Mouse (Mus musculus): ENCODE data around the gene Skint9. TPM values are rescaled to one million over a fixed set of nuclear protein-coding genes. Genes with fewer than 3 reads are reported as not detected.
"Not testable (repeated sequence)": the region's sequence is repeated elsewhere in the genome, so short reads cannot be mapped to it uniquely, and the experiment has no call there.

Gene Skint9
- total RNA-seq (2014; rRNA removed) (not detected in 2 replicates), polyA plus RNA-seq (2015; fragmentation: Nextera tagmentation; extraction: Ambion mirVana) (not detected in 2 replicates)

DNA sequence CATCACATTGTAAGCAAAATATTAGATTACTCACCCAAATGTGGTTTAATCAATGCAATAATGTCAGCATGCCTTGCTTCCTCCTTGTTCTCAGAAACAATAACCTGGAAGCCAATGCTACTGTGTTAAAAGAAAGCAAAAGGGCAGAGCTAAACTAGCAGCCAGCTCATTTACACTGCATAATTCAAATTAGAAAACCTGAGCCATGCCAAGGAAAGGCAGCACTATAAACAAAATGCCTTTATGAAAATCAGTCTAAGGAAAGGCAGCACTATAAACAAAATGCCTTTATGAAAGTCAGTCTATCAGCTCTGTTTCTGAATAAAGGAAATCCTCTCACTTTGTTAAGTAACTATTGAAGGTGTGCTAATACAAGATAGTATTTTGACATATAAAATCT lies at the start of gene Skint9:
Gene Skint9, minus strand, starts transcription at position 101 of the 400 bp plus-strand sequence.
- Histone ChIP-seq H3K27ac (ENCODE audit: low read depth, low read length) (no peak within 1 kb of the TSS), H3K9ac (no peak within 1 kb of the TSS), H3K4me1 (ENCODE audit: insufficient read depth) (no peaks in the 10 kb centered on the region), H3K4me2 (ENCODE audit: low read depth) (no peak within 1 kb of the TSS), H3K9me3 (ENCODE audit: low read length) (peaks cover 1% of the 10 kb centered on the region; the same call in 1 of the 2 replicates), H3K4me3 (ENCODE audit: low read depth, low read length) (no peak within 1 kb of the TSS), H3K27me3 (ENCODE audit: insufficient read depth, low read length) (no peaks in the 10 kb centered on the region), H3K36me3 (ENCODE audit: insufficient read depth) (no peaks in the 10 kb centered on the region)
- ATAC-seq: no peak
- TF ChIP-seq CTCF (IDR thresholded peaks at IDR 0.05; ENCODE audit: low read depth): no peak
- no peak for DNase-seq

DNA sequence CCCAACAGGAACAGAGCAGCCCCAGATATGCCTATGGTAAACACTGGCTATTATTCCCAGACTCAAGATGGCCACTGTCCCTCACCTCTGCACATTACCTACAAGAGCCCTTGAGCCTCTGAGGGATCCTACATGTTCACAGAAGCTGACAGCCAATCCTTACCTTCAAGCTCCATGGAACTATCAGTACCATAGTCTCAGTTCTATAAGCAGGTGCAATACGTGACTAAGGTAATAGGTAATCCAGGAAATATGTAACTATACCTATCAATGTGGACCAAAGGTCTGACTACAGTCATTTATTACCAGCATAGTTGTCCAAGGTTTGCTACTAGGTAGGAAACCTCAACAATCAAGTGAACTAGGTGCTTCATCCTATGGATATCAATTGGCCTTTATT lies 1.1 kb downstream of the Skint9 start:
- ATAC-seq (no peak), DNase-seq (no peak)
- no peaks in the 10 kb centered on the region for H3K27me3 ChIP-seq (ENCODE audit: insufficient read depth, low read length)
- no peak overlapping the region for H3K4me2 ChIP-seq (ENCODE audit: low read depth)
- H3K27ac ChIP-seq (ENCODE audit: low read depth, low read length): no peak overlapping the region
- no peaks in the 10 kb centered on the region for H3K4me1 ChIP-seq (ENCODE audit: insufficient read depth)
- H3K9me3 ChIP-seq (ENCODE audit: low read length): peaks cover 3% of the 10 kb centered on the region; the same call in 1 of the 2 replicates
- no peak overlapping the region for H3K9ac ChIP-seq
- 68% methylated on average over 1 of the region's 1 CpGs for WGBS
- TF ChIP-seq CTCF (IDR thresholded peaks at IDR 0.05; ENCODE audit: low read depth): no peak
- H3K36me3 ChIP-seq (ENCODE audit: insufficient read depth): no peaks in the 10 kb centered on the region
- no peak overlapping the region for H3K4me3 ChIP-seq (ENCODE audit: low read depth, low read length)

DNA sequence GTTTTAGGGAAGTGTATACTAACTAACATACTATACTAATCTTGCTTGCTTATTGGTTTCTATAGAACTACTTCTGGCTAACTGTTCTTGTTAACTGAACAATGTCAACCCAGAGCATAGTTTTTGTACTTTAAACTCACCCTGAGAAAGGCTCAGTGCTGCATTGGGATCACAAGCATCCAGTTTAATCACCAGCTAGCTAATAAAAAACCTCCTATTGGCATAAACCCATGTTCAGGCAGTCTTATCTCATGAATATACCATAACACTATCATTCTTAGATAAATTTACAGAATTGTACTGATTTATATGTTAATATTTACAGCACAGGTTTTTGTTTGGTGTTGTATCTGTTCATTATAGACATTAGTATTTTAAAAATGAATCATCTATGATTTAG lies 1.6 kb downstream of the Skint9 start:
- H3K27me3 ChIP-seq (ENCODE audit: insufficient read depth, low read length): no peaks in the 10 kb centered on the region
- no peak overlapping the region for H3K9ac ChIP-seq
- no peaks in the 10 kb centered on the region for H3K36me3 ChIP-seq (ENCODE audit: insufficient read depth)
- no peak overlapping the region for H3K27ac ChIP-seq (ENCODE audit: low read depth, low read length)
- no peak overlapping the region for H3K4me3 ChIP-seq (ENCODE audit: low read depth, low read length)
- H3K4me2 ChIP-seq (ENCODE audit: low read depth): no peak overlapping the region
- DNase-seq (no peak), ATAC-seq (no peak)
- TF ChIP-seq CTCF (IDR thresholded peaks at IDR 0.05; ENCODE audit: low read depth): no peak
- H3K9me3 ChIP-seq (ENCODE audit: low read length): peaks cover 3% of the 10 kb centered on the region; the same call in 1 of the 2 replicates
- H3K4me1 ChIP-seq (ENCODE audit: insufficient read depth): no peaks in the 10 kb centered on the region

DNA sequence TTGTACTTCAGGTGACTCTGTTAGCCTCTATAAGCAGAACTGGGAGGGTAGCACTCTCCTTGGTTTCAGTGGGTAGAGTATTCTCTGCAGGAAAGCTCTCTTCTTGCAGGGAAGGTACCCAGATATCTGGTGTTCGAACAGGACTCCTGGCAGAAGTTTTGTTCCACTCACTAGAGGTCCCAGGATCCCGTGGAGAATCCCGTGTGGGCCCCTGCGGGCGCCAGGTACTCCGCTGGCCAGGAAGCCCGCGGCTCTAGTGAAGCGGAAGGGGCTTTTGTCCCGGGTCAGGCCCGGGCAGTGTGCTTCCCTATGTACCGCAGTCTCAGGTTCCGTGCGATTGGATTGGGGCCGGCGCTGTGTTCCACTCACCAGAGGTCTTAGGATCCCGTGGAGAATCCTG lies 84.7 kb downstream of the Skint9 start:
- H3K27me3 ChIP-seq (ENCODE audit: insufficient read depth, low read length); H3K4me2 ChIP-seq (ENCODE audit: low read depth); H3K4me1 ChIP-seq (ENCODE audit: insufficient read depth); H3K9ac ChIP-seq; ATAC-seq; H3K4me3 ChIP-seq (ENCODE audit: low read depth, low read length); H3K9me3 ChIP-seq (ENCODE audit: low read length); H3K27ac ChIP-seq (ENCODE audit: low read depth, low read length); DNase-seq; H3K36me3 ChIP-seq (ENCODE audit: insufficient read depth): not testable (repeated sequence)
- 93% methylated on average over 16 of the region's 17 CpGs for WGBS

Other genes starting within 250 kb of the Skint9 start
- gene Skint3, start 201.7 kb downstream of the Skint9 start, total RNA-seq (2014; rRNA removed): not detected in 2 replicates
- not detected in 2 replicates for gene Skint3, start 201.7 kb downstream of the Skint9 start, polyA plus RNA-seq (2015; fragmentation: Nextera tagmentation; extraction: Ambion mirVana)
- not detected in 2 replicates for gene Skint2, start 123.2 kb upstream of the Skint9 start, total RNA-seq (2014; rRNA removed)
- not detected in 2 replicates for gene Skint2, start 123.2 kb upstream of the Skint9 start, polyA plus RNA-seq (2015; fragmentation: Nextera tagmentation; extraction: Ambion mirVana)